Mouse (Mus musculus) forebrain, postnatal 0 days (tissue): Measurements from ENCODE around the gene Mettl13. TPM values are rescaled to one million over a fixed set of nuclear protein-coding genes. Genes with fewer than 3 reads are reported as not detected.

Experiments
- ATAC-seq: fragments of 200-750 bp; cut with Nextera tagmentation; 2 replicates; pipeline ENCODE4 v1.8.0; 2017; ENCODE audit warnings: mild to moderate bottlenecking, moderate library complexity
- DNase-seq: peaks from one replicate; pipeline ENCODE4 v3.0.0-alpha.2; 2015
- H3K27ac ChIP-seq: fragments of 300-500 bp; sonication (generic); 2 replicates; pipeline ENCODE4 v1.5.1; 2014; ENCODE audit warnings: low read depth, mild to moderate bottlenecking, antibody characterized with exemption, low read length, moderate library complexity, mixed read lengths
- H3K27me3 ChIP-seq: fragments of 300-500 bp; sonication (generic); 2 replicates; pipeline ENCODE4 v1.6.1; 2014; ENCODE audit warnings: mild to moderate bottlenecking, low read length, mixed read lengths; ENCODE audit not compliant: insufficient read depth
- H3K36me3 ChIP-seq: fragments of 300-500 bp; sonication (generic); 2 replicates; pipeline ENCODE4 v1.6.1; 2014; ENCODE audit warnings: mild to moderate bottlenecking, moderate library complexity; ENCODE audit not compliant: insufficient read depth
- H3K4me1 ChIP-seq: fragments of 300-500 bp; sonication (generic); 2 replicates; pipeline ENCODE4 v1.6.1; 2014; ENCODE audit warnings: antibody characterized with exemption; ENCODE audit not compliant: insufficient read depth
- H3K4me2 ChIP-seq: fragments of 300-500 bp; sonication (generic); 2 replicates; pipeline ENCODE4 v1.6.1; 2014; ENCODE audit warnings: low read depth, mild to moderate bottlenecking, moderate library complexity
- H3K4me3 ChIP-seq: fragments of 300-500 bp; sonication (generic); 2 replicates; pipeline ENCODE4 v1.5.1; 2014; ENCODE audit warnings: low read depth, low read length, mixed read lengths
- H3K9ac ChIP-seq: fragments of 300-500 bp; sonication (generic); 2 replicates; pipeline ENCODE4 v1.6.1; 2014; ENCODE audit warnings: mild to moderate bottlenecking
- H3K9me3 ChIP-seq: fragments of 300-500 bp; sonication (generic); 2 replicates; pipeline ENCODE4 v1.6.1; 2016; ENCODE audit warnings: low read length
- CTCF ChIP-seq: sonication (generic); IDR thresholded peaks from 2 replicates; pipeline ENCODE4 v1.5.1; 2016; ENCODE audit warnings: antibody characterized with exemption, control low read depth, low read depth
- WGBS: fragments of 180-500 bp; shearing (Covaris S2); extraction: QIAGEN DNeasy Blood & Tissue Kit; methylation state at CpG from one replicate; pipeline ENCODE4 v1.1.7; 2014; 5-methylcytosine and 5-hydroxymethylcytosine counted together
- polyA plus RNA-seq: library from polyadenylated mRNA; unstranded; fragments of >200 nt; fragmentation: Nextera tagmentation; extraction: Ambion mirVana; gene quantifications from 2 replicates; pipeline ENCODE4 v1.2.1, GENCODE M21; 2015
- total RNA-seq: library from RNA; depleted of rRNA; stranded (reverse); fragments of >200 nt; gene quantifications from 2 replicates; pipeline ENCODE4 v1.2.3, GENCODE M21; 2014

Mettl13 gene
- total and polyA plus RNA-seq, 2 experiments from 2014 or later = 15.2 to 17.0 TPM

DNA sequence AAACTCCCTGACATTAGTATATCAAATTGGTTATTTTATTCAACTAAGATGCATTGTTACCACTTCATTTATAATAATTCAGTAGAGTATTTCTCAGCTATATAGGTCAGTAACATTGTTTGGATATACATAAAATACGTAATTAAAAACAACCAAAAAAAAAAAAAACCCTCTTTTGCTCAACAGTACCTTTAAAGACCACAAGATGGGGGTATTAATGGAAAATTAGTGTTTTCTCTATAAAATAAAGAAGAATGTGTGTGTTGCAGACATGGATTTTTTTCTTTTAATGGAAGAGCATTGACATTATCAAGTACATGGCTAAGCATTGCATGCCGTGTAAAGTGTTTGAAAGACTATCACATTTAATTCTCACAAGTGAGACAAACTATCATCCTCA, 34.5 kb upstream of the Mettl13 start:
- Histone ChIP-seq H3K4me2 (no peak overlapping the region), H3K27me3 (no peaks in the 10 kb centered on the region), H3K4me1 (no peaks in the 10 kb centered on the region), H3K4me3 (no peak overlapping the region), H3K27ac (no peak overlapping the region), H3K36me3 (peaks cover 37% of the 10 kb centered on the region), H3K9me3 (no peaks in the 10 kb centered on the region), H3K9ac (no peak overlapping the region)
- DNase-seq (no peak), ATAC-seq (no peak)
- peak; percentile 46 for TF ChIP-seq CTCF
- WGBS = 81% methylated on average over 2 of the region's 2 CpGs

GRCm38 (mm10) chr1:162575098-162575497, 26.7 kb upstream of the Mettl13 start:
- Histone ChIP-seq H3K27me3 (no peaks in the 10 kb centered on the region), H3K4me2 (no peak overlapping the region), H3K4me1 (peaks cover 2% of the 10 kb centered on the region; the same call in 1 of the 2 replicates), H3K36me3 (peaks cover 33% of the 10 kb centered on the region), H3K9ac (no peak overlapping the region), H3K27ac (no peak overlapping the region), H3K9me3 (no peaks in the 10 kb centered on the region), H3K4me3 (no peak overlapping the region)
- WGBS = 98% methylated on average over 3 of the region's 3 CpGs
- TF ChIP-seq CTCF = no peak
- ATAC-seq = no peak
- no peak for DNase-seq

DNA sequence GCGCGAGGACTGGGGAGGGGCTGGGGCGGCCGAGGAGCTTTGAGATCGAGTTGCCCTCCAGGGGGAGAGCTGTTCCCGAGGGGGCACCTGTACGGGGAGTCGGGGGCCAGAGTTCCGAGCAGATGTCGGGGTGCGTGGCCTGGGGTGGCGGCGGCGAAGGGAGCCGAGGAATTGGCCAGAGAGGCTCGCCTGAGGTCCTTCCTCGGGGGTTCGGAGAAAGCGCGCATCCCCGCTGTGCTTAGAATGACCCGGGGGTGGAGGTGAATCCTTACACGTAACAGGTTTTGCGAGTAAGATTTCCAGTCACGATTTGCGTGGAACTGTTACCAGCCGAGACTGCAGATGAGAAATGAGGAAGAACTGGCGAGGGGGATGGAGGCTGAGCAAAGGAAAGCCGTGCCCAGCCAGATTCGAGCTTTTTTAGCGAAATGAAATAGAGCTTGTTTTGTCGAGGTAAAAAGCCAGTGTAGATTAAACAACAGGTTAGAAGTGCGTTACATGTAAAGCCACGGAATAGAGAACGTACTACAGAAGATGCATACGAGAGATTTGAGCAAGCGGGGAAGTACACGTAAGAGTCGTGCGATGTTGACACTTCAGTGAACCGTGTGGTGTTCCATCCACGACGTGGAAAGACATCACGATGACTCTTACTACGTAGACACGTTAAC, 22.7 kb upstream of the Mettl13 start:
- under 1% methylated on average over 44 of the region's 46 CpGs for WGBS
- H3K27me3 ChIP-seq = no peaks in the 10 kb centered on the region
- peaks cover 11% of the 10 kb centered on the region for H3K36me3 ChIP-seq
- TF ChIP-seq CTCF = no peak
- ATAC-seq = peak; percentile 34
- DNase-seq = peak; percentile 77
- H3K4me1 ChIP-seq = peaks cover 2% of the 10 kb centered on the region; the same call in 1 of the 2 replicates
- no peaks in the 10 kb centered on the region for H3K9me3 ChIP-seq
- peak overlapping the region; percentile 100 for H3K4me3 ChIP-seq
- H3K9ac ChIP-seq = peak overlapping the region; percentile 94
- peak overlapping the region; percentile 92 for H3K27ac ChIP-seq
- H3K4me2 ChIP-seq = peak overlapping the region; percentile 60

- Histone ChIP-seq H3K36me3 (peaks cover 9% of the 10 kb centered on the region), H3K27ac (peak within 1 kb of the TSS; percentile 92), H3K9ac (peak within 1 kb of the TSS; percentile 94), H3K9me3 (no peaks in the 10 kb centered on the region), H3K4me1 (peaks cover 2% of the 10 kb centered on the region; the same call in 1 of the 2 replicates), H3K27me3 (no peaks in the 10 kb centered on the region), H3K4me2 (peak within 1 kb of the TSS; percentile 60), H3K4me3 (peak within 1 kb of the TSS; percentile 100)
- DNase-seq = peak; percentile 97
- TF ChIP-seq CTCF = peak; percentile 81
- ATAC-seq = peak; percentile 97
- under 1% methylated on average over 38 of the region's 43 CpGs for WGBS
Measured at GRCm38 (mm10) chr1:162570260-162570748, 22.0 kb upstream of the Mettl13 start, which contains the start of gene Vamp4. Vamp4 (plus strand) TSS chr1:162570515.

- Histone ChIP-seq H3K9ac (no peak overlapping the region), H3K4me3 (no peak overlapping the region), H3K27me3 (no peaks in the 10 kb centered on the region), H3K4me2 (no peak overlapping the region), H3K4me1 (peaks cover 2% of the 10 kb centered on the region; the same call in 1 of the 2 replicates), H3K27ac (no peak overlapping the region), H3K9me3 (no peaks in the 10 kb centered on the region), H3K36me3 (no peaks in the 10 kb centered on the region)
- no peak for TF ChIP-seq CTCF
- ATAC-seq (no peak), DNase-seq (no peak)
- 45% methylated on average over 3 of the region's 3 CpGs for WGBS
Measured at GRCm38 (mm10) chr1:162567351-162567750, 19.0 kb upstream of the Mettl13 start.

DNA sequence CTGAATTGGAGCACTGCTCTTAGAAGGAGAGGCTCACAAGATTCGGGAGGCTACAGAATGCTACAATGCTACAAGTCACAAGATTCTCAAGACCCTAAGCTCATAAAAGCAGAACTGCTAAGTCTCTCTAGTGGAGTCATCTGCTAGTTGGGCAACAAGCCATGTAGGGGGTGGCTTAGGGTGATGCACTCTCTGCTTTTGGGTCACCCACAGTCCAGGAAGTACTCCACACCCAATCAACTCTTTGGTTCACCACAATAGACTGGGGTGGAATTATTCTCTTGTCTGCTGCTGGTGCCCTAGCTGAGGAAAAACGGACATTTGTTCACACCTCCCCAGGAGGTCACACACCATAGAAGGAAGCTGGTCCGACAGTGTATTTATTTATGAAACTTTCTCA, 16.6 kb upstream of the Mettl13 start:
- H3K36me3 ChIP-seq = no peaks in the 10 kb centered on the region
- DNase-seq (no peak), ATAC-seq (no peak)
- TF ChIP-seq CTCF = no peak
- WGBS = 50% methylated on average over 3 of the region's 3 CpGs
- no peak overlapping the region for H3K27ac ChIP-seq
- no peak overlapping the region for H3K4me3 ChIP-seq
- H3K4me2 ChIP-seq = no peak overlapping the region
- H3K9me3 ChIP-seq = no peaks in the 10 kb centered on the region
- H3K27me3 ChIP-seq = no peaks in the 10 kb centered on the region
- no peak overlapping the region for H3K9ac ChIP-seq
- no peaks in the 10 kb centered on the region for H3K4me1 ChIP-seq

DNA sequence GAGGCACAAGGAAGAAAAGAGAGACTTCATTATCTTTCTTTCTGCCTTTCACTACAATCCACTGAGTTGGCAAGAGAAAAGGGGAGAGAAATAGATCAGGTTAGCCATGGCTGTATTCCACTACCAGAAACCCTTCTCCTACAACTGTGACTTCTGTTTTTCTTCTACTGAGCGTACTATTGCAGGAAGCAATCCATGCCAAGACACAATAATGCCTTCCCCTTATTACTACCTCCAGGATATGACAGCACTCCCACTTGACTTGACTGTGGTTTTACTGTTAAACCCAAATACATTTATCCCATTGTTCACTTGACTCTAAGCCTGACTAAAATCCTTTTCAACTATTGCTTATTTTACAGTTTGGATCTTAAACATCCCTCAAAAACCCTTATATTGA, 14.9 kb upstream of the Mettl13 start:
- ATAC-seq = no peak
- Histone ChIP-seq H3K4me1 (no peaks in the 10 kb centered on the region), H3K9ac (no peak overlapping the region), H3K9me3 (no peaks in the 10 kb centered on the region), H3K27ac (no peak overlapping the region), H3K27me3 (no peaks in the 10 kb centered on the region), H3K4me2 (no peak overlapping the region), H3K36me3 (no peaks in the 10 kb centered on the region), H3K4me3 (no peak overlapping the region)
- 82% methylated on average over 1 of the region's 1 CpGs for WGBS
- TF ChIP-seq CTCF = no peak
- no peak for DNase-seq
